Mouse (Mus musculus): ENCODE measurements at regions not wholly inside any gene's neighbourhood (a gene's known extent, or its start where the extent isn't known, plus 50 kb on each side); places are given as distances from the start of the nearest gene placed in this dataset.

- H3K36me3 ChIP-seq (ENCODE audit: control insufficient read depth, insufficient read depth, low read length) = no peaks in the 10 kb centered on the region
- TF ChIP-seq CTCF (IDR thresholded peaks at IDR 0.05; ENCODE audit: extremely low read depth, insufficient read depth, insufficient read length, insufficient replicate concordance) = no peak
- no peak for TF ChIP-seq POLR2A (IDR thresholded peaks at IDR 0.05; ENCODE audit: low read depth, low read length)
- no peaks in the 10 kb centered on the region for H3K4me1 ChIP-seq (ENCODE audit: control insufficient read depth, insufficient read depth, insufficient read length)
- no peaks in the 10 kb centered on the region for H3K27me3 ChIP-seq (ENCODE audit: control insufficient read depth, insufficient read depth, low read length)
- no peak overlapping the region for H3K4me3 ChIP-seq (ENCODE audit: extremely low read depth, insufficient read depth, insufficient read length)
- no peak for DNase-seq (ENCODE audit: low read depth in 1 of 2, low spot score in 2 of 2)
- H3K27ac ChIP-seq (ENCODE audit: insufficient read depth, low read length) = no peak overlapping the region
- 93% methylated on average over 3 of the region's 3 CpGs for WGBS
These were observed 939.2 kb downstream of the Efnb2 start for GRCm38 (mm10) chr8:7721880-7722279.

- WGBS = 72% methylated on average over 5 of the region's 5 CpGs
- Histone ChIP-seq H3K4me3 (ENCODE audit: extremely low read depth, insufficient read depth, insufficient read length) (no peak overlapping the region), H3K36me3 (ENCODE audit: control insufficient read depth, insufficient read depth, low read length) (no peaks in the 10 kb centered on the region), H3K4me1 (ENCODE audit: control insufficient read depth, insufficient read depth, insufficient read length) (no peaks in the 10 kb centered on the region), H3K27ac (ENCODE audit: insufficient read depth, low read length) (no peak overlapping the region), H3K27me3 (ENCODE audit: control insufficient read depth, insufficient read depth, low read length) (no peaks in the 10 kb centered on the region)
- no peak for DNase-seq (ENCODE audit: low read depth in 1 of 2, low spot score in 2 of 2)
- no peak for TF ChIP-seq CTCF (IDR thresholded peaks at IDR 0.05; ENCODE audit: extremely low read depth, insufficient read depth, insufficient read length, insufficient replicate concordance)
- TF ChIP-seq POLR2A (IDR thresholded peaks at IDR 0.05; ENCODE audit: low read depth, low read length) = no peak
These were observed 941.9 kb downstream of the Efnb2 start for GRCm38 (mm10) chr8:7718898-7719696.

GRCm38 (mm10) chr8:7710764-7711163 is 950.3 kb downstream of the Efnb2 start:
- H3K4me1 ChIP-seq (ENCODE audit: control insufficient read depth, insufficient read depth, insufficient read length) = no peaks in the 10 kb centered on the region
- TF ChIP-seq CTCF (IDR thresholded peaks at IDR 0.05; ENCODE audit: extremely low read depth, insufficient read depth, insufficient read length, insufficient replicate concordance) (no peak), POLR2A (IDR thresholded peaks at IDR 0.05; ENCODE audit: low read depth, low read length) (no peak)
- no peak overlapping the region for H3K4me3 ChIP-seq (ENCODE audit: extremely low read depth, insufficient read depth, insufficient read length)
- no peak for DNase-seq (ENCODE audit: low read depth in 1 of 2, low spot score in 2 of 2)
- WGBS = 52% methylated on average over 1 of the region's 1 CpGs
- no peaks in the 10 kb centered on the region for H3K36me3 ChIP-seq (ENCODE audit: control insufficient read depth, insufficient read depth, low read length)
- no peak overlapping the region for H3K27ac ChIP-seq (ENCODE audit: insufficient read depth, low read length)
- H3K27me3 ChIP-seq (ENCODE audit: control insufficient read depth, insufficient read depth, low read length) = no peaks in the 10 kb centered on the region

GRCm38 (mm10) chr8:7709406-7709805 is 951.6 kb downstream of the Efnb2 start:
- H3K4me1 ChIP-seq (ENCODE audit: control insufficient read depth, insufficient read depth, insufficient read length) = no peaks in the 10 kb centered on the region
- 87% methylated on average over 1 of the region's 1 CpGs for WGBS
- H3K4me3 ChIP-seq (ENCODE audit: extremely low read depth, insufficient read depth, insufficient read length) = no peak overlapping the region
- H3K36me3 ChIP-seq (ENCODE audit: control insufficient read depth, insufficient read depth, low read length) = no peaks in the 10 kb centered on the region
- DNase-seq (ENCODE audit: low read depth in 1 of 2, low spot score in 2 of 2) = no peak
- H3K27ac ChIP-seq (ENCODE audit: insufficient read depth, low read length) = no peak overlapping the region
- H3K27me3 ChIP-seq (ENCODE audit: control insufficient read depth, insufficient read depth, low read length) = no peaks in the 10 kb centered on the region
- no peak for TF ChIP-seq POLR2A (IDR thresholded peaks at IDR 0.05; ENCODE audit: low read depth, low read length)
- no peak for TF ChIP-seq CTCF (IDR thresholded peaks at IDR 0.05; ENCODE audit: extremely low read depth, insufficient read depth, insufficient read length, insufficient replicate concordance)

GRCm38 (mm10) chr8:7691355-7691996 is 969.6 kb downstream of the Efnb2 start:
- TF ChIP-seq POLR2A (IDR thresholded peaks at IDR 0.05; ENCODE audit: low read depth, low read length) (no peak), CTCF (IDR thresholded peaks at IDR 0.05; ENCODE audit: extremely low read depth, insufficient read depth, insufficient read length, insufficient replicate concordance) (no peak)
- no peak overlapping the region for H3K27ac ChIP-seq (ENCODE audit: insufficient read depth, low read length)
- DNase-seq (ENCODE audit: low read depth in 1 of 2, low spot score in 2 of 2) = no peak
- whole genome bisulfite sequencing = 90% methylated on average over 2 of the region's 2 CpGs
- H3K4me3 ChIP-seq (ENCODE audit: extremely low read depth, insufficient read depth, insufficient read length) = no peak overlapping the region
- H3K36me3 ChIP-seq (ENCODE audit: control insufficient read depth, insufficient read depth, low read length) = no peaks in the 10 kb centered on the region
- no peaks in the 10 kb centered on the region for H3K27me3 ChIP-seq (ENCODE audit: control insufficient read depth, insufficient read depth, low read length)
- no peaks in the 10 kb centered on the region for H3K4me1 ChIP-seq (ENCODE audit: control insufficient read depth, insufficient read depth, insufficient read length)

GRCm38 (mm10) chr8:7653804-7654203 is 1007.2 kb downstream of the Efnb2 start:
- H3K36me3 ChIP-seq (ENCODE audit: control insufficient read depth, insufficient read depth, low read length) = no peaks in the 10 kb centered on the region
- no peaks in the 10 kb centered on the region for H3K27me3 ChIP-seq (ENCODE audit: control insufficient read depth, insufficient read depth, low read length)
- TF ChIP-seq POLR2A (IDR thresholded peaks at IDR 0.05; ENCODE audit: low read depth, low read length) = no peak
- no peak overlapping the region for H3K27ac ChIP-seq (ENCODE audit: insufficient read depth, low read length)
- DNase-seq (ENCODE audit: low read depth in 1 of 2, low spot score in 2 of 2) = no peak
- no peak overlapping the region for H3K4me3 ChIP-seq (ENCODE audit: extremely low read depth, insufficient read depth, insufficient read length)
- no peaks in the 10 kb centered on the region for H3K4me1 ChIP-seq (ENCODE audit: control insufficient read depth, insufficient read depth, insufficient read length)
